Mouse (Mus musculus) spleen, postnatal 4 days (tissue): ENCODE measurements around the gene Magi1.

Source experiments
- DNase-seq, 2 experiments: peaks; one replicate each; pipeline ENCODE4 v3.0.0; 2022; ENCODE audit warnings: low spot score in 2 of 2

Gene Magi1

DNA sequence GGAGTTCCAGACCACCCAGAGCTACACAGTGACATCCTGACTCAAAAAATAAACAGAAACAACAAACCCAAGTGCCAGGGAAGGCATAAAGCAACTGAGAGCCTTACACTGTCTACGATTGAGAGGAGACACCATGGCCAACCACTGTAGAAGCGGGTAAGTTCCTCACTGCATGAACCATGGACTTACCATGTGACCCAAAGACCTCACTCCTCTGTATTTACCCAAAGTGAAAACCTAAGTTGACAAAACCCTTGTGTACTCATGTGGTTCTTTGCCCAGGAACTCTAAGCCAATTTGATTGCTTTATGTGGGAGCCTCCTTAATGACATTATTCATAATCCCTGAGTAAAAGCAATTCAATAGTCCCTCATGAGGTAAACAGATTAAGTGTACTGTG, 382.3 kb downstream of the Magi1 start:
- no peak for DNase-seq

DNA sequence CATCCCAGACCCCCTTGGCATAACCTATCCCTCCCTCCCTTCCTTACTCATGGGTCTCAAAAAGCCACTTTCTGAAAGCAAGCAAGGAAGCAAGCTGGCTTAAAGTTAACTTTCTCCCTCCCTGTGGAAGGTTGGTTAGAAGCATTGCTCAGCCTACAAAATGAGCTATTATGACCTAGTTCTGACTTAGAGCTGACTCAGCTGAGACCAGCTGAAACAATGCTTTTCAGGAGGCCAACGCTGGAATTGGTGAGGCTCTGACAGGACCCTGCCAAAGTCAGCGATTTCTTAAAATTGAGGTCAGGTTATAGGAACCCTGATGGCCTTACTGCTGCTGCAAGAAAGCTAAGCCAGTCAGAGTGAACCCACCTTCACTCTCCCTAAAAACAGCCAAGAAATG, 386.2 kb downstream of the Magi1 start:
- DNase-seq = no peak

DNA sequence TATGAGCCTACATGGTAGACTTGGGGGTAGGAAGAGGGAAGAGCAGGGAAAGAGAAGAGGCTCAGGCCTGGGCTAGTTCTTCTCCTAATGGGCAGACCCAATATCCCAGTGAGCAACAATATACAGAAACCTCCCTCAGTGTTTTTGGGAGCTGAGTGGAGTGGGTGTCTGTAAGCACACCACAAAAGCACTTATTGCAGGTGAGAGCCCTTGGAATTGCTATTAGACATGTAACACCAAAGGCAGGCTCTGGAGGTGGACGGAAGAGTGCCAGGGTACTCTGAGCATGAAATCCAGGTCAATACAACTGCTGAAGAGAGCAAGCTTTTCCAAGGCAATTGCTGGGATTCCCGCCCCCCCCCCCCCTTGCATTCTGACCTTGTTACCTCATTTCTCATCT, 388.0 kb downstream of the Magi1 start:
- no peak for DNase-seq

DNA sequence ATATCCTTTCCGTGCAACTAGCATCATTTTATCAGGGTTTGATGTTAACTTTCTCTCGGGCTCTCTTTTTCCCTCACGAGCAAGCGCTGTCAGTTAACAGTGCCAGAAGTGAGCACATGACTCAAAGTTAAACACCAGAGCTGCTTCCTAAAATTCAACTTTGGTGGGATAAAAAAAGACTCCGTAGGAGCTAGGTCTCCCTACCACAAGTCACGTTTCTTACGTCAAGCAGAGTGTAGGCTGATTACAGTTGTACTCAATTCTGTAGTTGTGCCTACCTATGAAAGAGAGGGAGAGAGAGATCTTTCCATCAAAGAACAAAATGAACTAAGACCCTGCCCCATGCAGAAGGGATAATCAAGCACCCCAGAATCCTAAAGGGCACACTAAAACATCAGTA, 389.8 kb downstream of the Magi1 start:
- no peak for DNase-seq

DNA sequence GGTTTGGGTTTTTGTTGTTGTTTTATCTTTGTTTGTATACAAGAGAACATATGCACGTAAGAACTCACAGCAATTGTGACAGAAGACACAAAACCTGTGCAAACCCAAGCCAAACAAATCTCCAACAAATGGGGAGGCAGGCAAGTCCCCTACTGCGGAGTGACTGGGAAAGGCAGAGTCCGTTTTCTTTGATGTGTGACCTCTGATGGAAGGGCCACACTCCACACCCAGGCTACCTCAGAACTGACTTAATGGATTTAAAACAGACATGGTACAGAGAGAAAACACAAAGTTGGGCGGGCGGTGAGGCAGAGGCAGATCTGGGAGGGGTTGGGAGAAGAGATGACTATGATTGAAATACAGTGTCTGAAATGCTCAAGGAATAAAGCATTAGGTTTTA, 390.8 kb downstream of the Magi1 start:
- no peak for DNase-seq

DNA sequence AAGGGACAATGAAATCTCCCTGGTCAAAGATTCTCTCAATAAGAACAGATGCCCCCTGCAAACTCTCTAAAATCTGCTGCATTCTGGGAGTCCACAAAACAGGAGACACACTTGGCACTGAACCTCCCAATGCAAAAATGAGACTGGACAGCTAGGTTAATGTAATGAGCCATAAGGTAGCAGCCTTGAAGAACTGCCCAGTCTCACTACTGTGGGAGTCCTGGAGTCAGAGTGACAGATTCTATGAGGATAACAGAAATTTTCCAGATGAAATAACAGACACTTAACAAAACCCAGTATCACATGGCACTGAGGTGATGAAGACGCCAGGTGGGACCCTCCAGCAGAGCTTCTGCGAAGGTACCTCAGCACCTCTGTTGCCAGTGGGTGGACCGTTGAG, 393.7 kb downstream of the Magi1 start:
- DNase-seq = no peak

DNA sequence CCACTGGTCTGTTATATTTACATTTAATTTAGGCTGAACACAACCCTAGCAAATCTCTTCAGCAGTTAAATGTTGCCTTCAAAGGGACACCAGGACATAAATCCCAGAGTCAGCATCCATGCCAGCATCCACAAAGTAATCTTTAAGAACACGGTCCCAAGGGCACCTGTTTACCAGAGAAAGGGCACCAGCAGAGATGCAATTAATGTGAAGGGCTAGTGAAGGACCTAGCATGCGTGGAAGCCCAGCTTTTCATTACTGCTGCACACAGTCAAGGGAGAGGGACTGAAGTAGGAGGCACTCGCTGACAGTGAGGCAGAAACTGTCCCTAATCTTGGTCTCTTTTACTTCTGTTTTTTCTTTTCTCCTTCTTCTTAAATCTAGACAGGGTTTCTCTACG, 406.4 kb downstream of the Magi1 start:
- no peak for DNase-seq

DNA sequence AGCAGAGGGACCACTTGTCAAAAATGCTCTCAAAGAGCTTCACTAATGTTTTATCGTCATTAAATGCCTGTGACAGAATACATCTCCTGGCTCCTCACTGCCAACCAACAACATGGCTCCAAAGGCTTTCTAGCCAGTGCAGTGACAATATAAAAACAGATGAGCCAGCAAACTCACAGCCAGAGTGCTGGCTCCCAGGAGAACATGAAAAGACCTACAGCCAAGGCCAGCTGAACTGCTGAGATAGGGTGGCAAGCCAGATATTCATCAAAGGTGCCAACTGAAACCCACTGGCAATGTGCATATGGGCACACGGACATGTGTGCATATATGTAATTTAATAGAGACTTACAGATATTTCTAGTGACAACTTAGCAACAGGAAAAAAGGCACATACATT, 408.8 kb downstream of the Magi1 start:
- DNase-seq = no peak

DNA sequence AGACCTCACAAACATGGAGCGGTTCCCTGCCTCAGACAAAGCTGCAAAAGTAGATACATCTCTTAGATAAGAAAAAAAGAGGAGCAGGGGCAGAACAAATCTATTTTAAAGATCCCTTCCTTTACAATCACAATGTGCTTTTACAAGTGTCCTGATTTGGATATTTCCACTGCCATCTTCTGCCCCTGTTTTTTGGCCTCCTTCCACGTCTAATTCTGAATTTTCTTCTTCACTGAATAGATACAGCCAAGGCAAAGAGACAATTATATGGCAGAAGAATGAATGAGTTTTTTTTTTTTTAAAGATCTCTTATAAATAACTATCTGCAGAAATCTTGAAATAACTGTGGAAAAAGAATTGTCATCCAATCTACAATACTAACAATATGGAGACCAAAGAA, 409.3 kb downstream of the Magi1 start:
- DNase-seq = no peak

DNA sequence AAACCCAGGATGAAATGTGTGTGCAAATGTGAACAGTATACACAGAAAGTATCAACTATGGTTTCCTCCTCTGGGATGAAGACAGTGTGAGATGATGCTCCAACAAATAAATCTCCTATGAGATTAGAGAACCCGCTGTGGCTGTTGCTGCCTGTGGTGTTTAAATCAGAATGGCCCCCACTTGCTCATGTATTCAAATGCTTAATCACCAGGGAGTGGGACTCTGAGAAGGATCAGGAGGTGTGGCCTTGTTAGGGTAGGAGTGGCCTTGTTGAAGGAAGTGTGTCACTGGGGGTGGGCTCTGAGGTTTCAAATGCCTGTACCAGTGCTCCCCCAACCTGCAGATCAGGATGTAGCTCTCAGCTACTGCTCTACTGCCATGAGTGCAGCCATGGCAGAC, 410.2 kb downstream of the Magi1 start:
- no peak for DNase-seq

DNA sequence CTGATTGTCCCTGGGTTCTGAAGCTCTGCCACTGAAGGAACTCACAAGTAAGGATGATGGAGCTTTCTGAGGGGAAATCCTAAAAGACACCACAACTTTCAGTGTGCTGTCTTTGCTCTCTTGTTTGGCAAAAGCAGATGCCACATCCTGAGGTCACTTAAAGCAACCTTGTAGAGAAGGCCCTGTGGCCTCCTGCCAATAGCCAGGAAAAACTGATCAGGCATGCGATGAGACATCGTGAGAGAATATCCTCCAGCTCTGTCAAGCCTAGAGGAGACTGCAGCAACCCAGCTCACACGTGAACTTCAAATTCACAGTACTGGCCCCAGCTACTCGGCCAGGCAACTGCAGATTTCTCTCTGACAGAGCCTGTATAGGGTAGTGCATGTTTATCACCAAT, 412.2 kb downstream of the Magi1 start:
- DNase-seq = no peak

DNA sequence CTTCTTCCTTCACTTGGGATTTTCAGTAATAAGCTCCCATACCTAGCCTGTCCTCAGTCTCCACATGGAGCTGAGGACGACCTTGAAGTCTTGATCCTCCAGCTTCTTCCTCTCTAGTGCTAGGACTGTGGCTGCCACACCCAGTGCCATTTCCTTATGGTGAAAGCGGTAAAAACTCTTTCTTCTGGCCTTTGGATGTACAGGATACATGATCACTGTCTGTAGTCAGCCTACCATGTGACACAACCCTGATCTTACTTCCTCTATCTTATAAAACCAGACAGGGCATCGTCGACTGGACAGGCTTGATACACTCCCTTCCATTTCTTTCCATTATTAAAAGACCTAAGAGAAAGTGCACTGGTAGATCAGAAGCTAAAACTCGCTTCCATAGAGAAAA, 413.7 kb downstream of the Magi1 start:
- DNase-seq = no peak

DNA sequence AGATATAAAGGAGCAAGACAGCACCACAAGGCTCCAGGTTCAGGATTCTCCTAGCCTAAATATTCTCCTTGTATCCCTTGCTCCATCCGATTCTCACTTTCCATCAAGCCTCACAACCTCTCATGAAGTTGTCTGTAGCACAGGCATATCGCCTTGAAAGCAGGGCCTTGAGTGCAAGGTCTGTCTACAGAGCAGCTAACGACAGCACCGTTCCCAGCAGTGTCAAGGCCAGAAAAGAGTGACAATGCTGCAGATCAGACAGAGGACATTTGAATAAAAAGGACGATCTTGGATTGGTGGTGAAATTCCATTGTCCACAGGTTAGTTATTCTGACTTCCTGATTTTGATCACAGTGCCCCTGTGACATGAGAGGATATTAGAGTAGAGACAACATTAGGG, 421.5 kb downstream of the Magi1 start:
- DNase-seq = no peak

DNA sequence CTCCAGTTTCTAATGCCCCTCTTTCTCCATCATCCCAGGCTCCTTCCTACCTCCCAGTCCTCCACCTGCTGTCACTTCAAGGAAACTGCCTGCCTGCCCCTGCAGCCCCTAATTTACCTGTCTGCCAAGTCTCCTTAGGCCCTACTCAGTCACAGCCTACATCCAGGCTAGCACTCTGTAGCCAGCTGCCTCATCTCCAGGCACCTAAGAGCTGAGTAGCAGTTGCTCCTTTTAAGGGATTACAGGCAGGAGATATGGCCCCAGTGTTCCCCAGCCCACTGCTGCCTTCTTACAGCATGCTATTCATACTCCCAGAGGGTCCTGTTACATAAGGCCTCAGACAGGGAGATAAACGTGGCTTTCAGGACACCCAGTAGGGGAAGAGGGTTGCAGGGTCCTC, 426.9 kb downstream of the Magi1 start:
- no peak for DNase-seq

DNA sequence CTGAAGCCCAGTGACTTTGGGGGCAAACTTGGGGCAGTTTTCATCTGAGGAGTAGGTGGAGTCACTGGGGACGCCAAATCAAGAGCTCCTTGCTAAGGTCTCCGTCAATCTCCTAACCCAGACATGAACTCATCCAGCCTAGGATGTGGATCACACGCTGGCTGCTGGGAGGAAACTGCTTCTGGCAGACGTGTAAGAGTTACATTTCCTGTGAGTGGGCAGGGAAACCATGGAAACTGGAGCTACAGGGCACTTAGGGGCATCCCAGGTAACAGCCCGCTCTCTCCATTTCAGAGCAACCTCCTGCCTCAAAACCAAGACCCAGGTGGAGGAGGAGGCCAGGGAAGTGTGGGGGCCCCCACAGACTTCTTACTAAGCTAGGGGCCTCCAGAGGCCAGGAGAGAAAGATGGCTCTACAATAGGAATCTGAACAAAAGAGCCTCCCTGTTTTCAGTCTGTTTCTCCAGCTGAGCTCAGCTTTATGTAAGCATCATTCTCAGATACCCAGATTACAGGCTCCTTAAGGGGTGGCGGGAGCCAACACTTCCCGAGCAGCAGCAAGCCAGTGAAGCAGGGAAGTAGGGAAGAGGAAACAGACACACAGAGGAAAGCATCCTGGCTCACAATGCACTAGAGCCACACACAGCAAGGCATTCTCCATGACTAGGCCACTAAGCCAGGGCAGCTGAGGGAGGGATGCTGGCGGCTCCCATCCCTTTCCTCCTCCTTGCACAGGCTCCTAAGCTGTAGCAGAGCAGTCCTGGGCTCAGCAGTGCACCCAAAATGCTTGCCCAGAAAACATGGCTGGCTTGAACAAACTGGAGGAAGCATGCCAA, 427.7 kb downstream of the Magi1 start:
- DNase-seq = no peak

DNA sequence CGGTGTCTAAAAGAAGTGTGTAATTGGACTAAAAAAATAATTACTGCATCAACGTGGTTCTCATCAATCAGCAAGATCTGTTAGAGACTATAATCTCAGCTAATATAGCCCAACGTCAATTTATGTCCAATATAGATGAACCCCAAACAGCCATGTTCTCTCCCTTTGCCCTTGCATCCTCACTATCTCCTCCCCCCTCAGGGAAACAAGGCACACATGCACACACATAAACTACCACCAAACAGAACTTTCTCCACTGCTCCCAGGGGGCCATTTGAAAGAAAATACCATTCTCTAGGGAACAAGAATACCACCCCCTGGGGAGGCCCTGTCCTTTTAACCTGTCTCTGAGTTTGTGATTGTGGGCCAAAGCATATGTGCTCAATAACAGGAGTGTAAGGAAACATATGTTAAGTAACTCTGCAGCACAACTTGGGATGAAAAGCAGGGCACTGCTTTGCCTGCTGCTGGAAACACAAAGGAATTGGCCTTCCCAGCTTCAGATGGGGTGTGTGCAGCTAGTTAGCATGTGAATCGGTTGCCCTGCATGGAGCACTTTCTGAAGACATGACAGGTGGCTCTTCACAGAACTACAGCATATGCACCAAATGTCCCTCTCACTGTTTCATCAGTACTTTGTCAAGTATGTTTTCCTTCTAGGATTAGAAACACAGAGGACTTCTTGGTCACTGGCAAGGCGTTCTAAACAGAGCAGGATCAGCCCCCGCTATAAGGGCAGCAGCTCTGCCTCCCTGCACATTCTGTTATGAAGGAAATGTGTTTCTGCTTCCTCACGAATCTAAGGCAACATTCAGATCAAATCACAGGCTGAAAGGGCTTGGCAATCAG, 434.6 kb downstream of the Magi1 start:
- DNase-seq = no peak

DNA sequence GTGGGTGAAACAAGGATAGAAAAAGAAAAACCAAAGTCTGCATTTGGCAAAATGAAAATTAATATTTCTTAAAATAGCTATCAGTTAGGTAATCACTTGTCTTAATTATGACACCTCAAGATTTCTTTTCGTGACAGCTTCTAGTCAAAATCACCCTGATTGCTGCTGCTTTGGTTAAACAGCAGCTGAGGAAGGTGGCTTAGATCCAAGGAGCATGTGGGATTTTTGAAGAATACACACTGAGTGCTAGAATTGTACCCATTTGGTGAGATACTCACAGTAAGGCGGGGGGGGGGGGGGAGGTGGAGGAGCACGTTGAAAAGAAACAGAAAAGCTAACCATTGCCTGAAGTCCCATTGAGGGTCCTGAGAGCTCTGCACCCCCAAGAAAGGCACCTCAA, 438.2 kb downstream of the Magi1 start:
- DNase-seq = no peak

DNA sequence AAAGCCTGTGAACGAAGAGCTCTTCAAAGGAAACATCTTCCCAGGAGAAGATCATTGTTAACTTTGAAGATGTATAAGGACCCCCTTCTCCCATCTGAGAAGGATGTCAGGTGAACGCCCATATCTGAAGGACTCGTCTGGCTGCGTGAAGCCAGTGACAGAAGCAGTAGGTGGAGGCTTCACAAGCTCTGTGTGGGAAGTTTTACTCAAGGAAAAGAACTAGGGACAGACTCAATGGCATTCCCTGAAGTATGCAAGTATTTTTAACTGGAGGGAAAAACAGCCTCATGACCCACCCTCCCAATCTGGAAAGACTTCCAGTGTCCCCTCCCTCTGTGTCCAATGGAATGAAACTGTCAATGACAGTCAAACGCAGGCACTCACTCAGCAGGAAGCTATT, 438.6 kb downstream of the Magi1 start:
- DNase-seq = no peak

DNA sequence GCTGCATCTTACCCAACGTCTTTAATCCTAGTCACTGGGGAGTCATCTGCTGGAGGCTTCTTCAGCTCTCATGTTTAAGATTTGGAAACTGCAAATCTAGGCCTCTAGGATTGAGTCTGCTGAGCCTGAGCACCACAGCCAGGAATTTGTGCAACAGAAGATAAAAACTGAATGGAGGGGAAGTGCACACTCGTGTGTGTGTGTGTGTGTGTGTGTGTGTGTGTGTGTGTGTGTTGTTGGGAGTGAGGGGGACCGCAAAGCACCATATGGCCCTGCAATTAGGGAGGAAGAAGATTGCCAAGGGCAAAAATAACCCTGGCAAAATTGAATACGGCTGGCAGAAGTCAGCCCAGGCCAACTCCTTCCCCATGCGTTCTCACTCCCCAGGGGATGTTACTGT, 439.1 kb downstream of the Magi1 start:
- no peak for DNase-seq

DNA sequence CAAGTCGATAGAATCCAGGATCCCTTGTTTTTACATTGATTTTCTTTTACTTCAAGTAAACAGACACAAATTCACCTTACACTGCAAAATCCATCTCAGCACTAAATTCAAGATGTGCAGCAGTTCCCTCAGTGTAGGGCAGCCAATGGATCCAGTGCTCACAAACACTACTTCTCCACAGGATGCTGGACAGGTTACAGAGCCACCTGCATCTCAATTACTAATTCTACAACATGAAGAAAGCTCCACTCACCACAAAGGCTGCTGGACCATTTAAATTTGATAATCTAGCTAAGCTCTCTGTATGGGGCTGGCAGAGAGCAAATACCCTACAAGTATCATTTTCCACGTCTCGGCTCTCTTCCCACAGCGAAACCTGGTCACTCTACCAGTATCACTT, 445.3 kb downstream of the Magi1 start:
- no peak for DNase-seq

DNA sequence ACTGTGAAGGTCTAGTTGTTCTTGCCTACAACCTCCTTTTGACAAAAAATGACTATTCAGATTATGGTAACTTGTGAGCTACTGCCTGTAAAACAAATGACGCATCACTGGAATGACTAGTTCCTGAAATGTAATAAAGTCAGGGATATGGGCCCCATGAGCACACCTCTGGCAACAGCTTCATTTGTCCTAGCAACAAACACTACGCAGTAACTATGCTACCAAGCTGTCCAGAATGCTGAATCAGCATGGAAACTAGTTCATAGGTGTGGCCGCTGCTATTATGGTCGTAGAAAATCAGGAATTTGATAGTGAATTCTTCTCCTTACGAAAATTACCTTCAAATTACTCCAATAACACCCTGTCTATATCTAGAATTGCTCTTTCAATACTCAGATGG, 447.1 kb downstream of the Magi1 start:
- no peak for DNase-seq

DNA sequence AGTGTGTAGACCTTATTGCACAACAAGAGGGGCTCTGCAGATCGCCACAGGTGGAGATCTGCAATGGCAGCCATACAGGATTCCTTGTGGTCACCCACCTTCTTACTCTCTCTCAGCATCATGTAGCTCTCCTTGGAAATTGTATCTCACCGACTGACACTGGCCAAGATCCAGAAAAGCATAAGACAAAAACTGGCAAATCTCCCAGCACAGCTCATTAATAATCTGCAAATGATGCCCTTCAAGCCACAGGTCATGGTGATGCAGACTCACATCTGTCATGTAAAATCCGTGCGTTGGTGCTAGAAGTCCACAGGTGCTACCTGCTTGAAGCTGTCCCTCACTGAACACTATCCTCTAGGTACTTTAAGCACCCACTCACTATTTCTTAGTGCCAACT, 448.5 kb downstream of the Magi1 start:
- no peak for DNase-seq

DNA sequence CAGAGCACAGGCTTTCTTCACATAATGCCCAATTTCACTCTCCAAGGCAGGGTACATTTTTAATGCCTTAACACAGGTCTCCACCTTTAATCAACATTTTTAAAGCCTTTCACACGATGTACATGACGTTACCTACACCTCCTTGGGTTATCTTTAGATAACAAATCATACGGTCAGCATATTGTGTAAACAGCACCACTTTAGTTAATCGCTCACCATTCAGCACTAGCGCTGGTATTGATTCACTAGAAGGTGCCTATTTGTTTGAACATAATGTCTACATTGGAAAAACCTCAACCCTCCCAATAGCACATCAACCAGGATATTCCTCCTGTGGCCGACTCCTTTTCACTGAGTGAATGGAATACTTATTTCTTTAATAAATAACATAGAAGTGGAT, 455.5 kb downstream of the Magi1 start:
- DNase-seq = no peak
